Mouse (Mus musculus) forebrain, embryonic 15.5 days (tissue): Measurements from ENCODE around the gene Recql. TPM values are rescaled to one million over a fixed set of nuclear protein-coding genes. Genes with fewer than 3 reads are reported as not detected.

Source experiments
- ATAC-seq: fragments of 200-750 bp; cut with Nextera tagmentation; replicated peaks from 2 replicates; pipeline ENCODE4 v1.8.0; 2017; ENCODE audit warnings: mild to moderate bottlenecking, moderate TSS enrichment, moderate library complexity
- H3K27ac ChIP-seq: fragments of 300-500 bp; sonication (generic); replicated peaks from 2 replicates; pipeline ENCODE4 v1.5.1; 2015; ENCODE audit warnings: mild to moderate bottlenecking, inconsistent platforms
- H3K27me3 ChIP-seq: fragments of 300-500 bp; sonication (generic); 2 replicates; pipeline ENCODE4 v1.6.1; 2015; ENCODE audit warnings: inconsistent platforms
- H3K36me3 ChIP-seq: fragments of 300-500 bp; sonication (generic); 2 replicates; pipeline ENCODE4 v1.6.1; 2015; ENCODE audit warnings: mild to moderate bottlenecking, inconsistent platforms
- H3K4me1 ChIP-seq: fragments of 300-500 bp; sonication (generic); 2 replicates; pipeline ENCODE4 v1.6.1; 2015; ENCODE audit warnings: inconsistent platforms
- H3K4me2 ChIP-seq: fragments of 300-500 bp; sonication (generic); replicated peaks from 2 replicates; pipeline ENCODE4 v1.6.1; 2015; ENCODE audit warnings: mild to moderate bottlenecking, inconsistent platforms
- H3K4me3 ChIP-seq: fragments of 300-500 bp; sonication (generic); 2 replicates; pipeline ENCODE4 v1.5.1; 2015; ENCODE audit warnings: mild to moderate bottlenecking, inconsistent platforms
- H3K9ac ChIP-seq: fragments of 300-500 bp; sonication (generic); replicated peaks from 2 replicates; pipeline ENCODE4 v1.6.1; 2015; ENCODE audit warnings: mild to moderate bottlenecking, inconsistent platforms
- H3K9me3 ChIP-seq: fragments of 300-500 bp; sonication (generic); 2 replicates; pipeline ENCODE4 v1.6.1; 2016; ENCODE audit warnings: inconsistent platforms
- WGBS: fragments of 180-500 bp; shearing (Covaris S2); methylation state at CpG from one replicate; pipeline ENCODE4 v1.1.7; 2015; ENCODE audit warnings: mixed read lengths; 5-methylcytosine and 5-hydroxymethylcytosine counted together
- polyA plus RNA-seq: library from polyadenylated mRNA; unstranded; fragments of >200 nt; fragmentation: Nextera tagmentation; extraction: Ambion mirVana; gene quantifications from 2 replicates; pipeline ENCODE4 v1.2.1, GENCODE M21; 2015

Recql gene
- polyA plus RNA-seq, 1 experiment from 2014 or later, result 29.1 TPM

DNA sequence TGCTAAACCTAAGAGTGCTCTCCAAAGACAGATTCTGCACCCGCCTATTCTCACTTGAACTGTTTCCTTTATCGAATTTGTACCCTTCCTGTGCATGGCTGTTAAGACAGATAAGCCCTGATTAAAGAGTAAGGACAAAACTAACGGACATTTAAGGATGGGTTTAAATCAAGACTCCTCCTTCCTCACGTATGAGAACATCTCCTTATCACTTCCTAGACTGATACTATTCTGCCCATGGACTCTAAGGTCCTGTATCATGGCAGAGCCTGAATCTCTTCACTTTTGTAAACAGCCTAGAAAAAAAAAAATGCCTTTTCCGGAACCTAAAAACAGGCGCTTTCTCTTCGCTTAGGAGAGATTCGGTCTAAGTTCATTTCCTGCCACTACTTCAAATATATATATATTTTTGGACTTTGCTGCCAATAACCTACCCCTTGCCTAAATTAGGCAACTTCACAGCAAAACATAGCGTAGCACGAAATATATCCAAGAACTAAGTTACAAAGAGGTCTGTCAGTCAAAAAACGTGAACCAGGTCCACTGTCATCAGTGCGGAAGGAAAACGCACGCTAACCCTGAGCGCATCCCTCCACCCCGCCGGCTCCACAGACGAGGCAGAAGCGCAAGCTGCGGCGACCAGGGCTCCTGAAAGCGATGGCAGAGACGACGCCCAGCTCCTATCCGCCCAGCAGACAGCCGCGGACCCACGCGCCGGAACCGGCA lies 439 bp downstream of the Recql start:
- peak overlapping the region; percentile 97 for H3K4me3 ChIP-seq
- H3K4me2 ChIP-seq, result peak overlapping the region; percentile 77
- no peaks in the 10 kb centered on the region for H3K36me3 ChIP-seq
- H3K27me3 ChIP-seq, result no peaks in the 10 kb centered on the region
- H3K27ac ChIP-seq, result no peak overlapping the region
- peaks cover 26% of the 10 kb centered on the region for H3K4me1 ChIP-seq
- H3K9me3 ChIP-seq, result no peaks in the 10 kb centered on the region
- 7% methylated on average over 31 of the region's 31 CpGs for WGBS
- ATAC-seq, result peak; percentile 82
- peak overlapping the region; percentile 71 for H3K9ac ChIP-seq

DNA sequence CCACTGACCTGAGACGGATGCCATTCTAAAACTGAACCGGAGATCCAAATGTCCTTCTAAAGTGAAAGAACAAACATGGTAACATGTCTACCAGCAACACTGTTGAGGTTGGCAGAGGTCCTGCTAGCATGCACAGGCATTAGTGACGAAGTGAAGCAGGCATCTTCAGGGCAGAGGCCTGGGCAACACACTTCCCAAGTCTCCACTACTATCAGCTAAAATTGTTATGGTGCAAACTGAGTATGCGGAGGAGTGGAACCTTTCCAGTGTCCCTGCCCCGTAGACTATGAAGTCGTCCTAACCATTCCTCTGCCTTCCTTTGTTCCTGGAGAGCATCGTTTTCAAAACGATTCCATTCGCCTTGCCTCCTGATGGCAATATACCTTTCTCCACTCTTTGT lies 2.4 kb downstream of the Recql start:
- Histone ChIP-seq H3K4me2 (no peak overlapping the region), H3K4me3 (no peak overlapping the region), H3K9ac (no peak overlapping the region), H3K27me3 (no peaks in the 10 kb centered on the region), H3K4me1 (peaks cover 26% of the 10 kb centered on the region), H3K36me3 (no peaks in the 10 kb centered on the region), H3K9me3 (no peaks in the 10 kb centered on the region), H3K27ac (no peak overlapping the region)
- no peak for ATAC-seq
- WGBS, result 92% methylated on average over 9 of the region's 9 CpGs

DNA sequence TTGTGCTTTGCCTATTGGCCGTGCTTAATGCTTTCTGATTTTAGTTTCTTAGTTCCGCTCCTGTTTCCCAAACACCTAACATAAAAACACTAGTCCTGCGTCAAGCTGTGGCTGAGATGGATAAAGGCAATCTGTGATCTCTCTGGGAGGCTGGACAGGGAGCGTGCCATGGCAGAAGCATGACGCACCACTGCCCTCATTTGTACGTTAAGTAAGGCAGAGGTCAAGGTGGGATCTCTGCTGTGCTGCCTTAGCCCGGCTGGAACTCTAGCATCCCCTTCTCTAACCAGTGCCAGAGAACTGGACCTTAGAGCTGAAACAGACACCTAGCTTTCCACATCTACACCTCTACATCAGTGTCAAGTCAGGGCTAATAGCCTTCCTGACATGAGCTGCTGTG lies 5.3 kb downstream of the Recql start:
- Histone ChIP-seq H3K4me1 (peaks cover 7% of the 10 kb centered on the region), H3K27ac (no peak overlapping the region), H3K4me2 (no peak overlapping the region), H3K9ac (no peak overlapping the region), H3K9me3 (no peaks in the 10 kb centered on the region), H3K36me3 (peaks cover 2% of the 10 kb centered on the region), H3K27me3 (no peaks in the 10 kb centered on the region), H3K4me3 (no peak overlapping the region)
- 93% methylated on average over 7 of the region's 7 CpGs for WGBS
- ATAC-seq, result no peak

DNA sequence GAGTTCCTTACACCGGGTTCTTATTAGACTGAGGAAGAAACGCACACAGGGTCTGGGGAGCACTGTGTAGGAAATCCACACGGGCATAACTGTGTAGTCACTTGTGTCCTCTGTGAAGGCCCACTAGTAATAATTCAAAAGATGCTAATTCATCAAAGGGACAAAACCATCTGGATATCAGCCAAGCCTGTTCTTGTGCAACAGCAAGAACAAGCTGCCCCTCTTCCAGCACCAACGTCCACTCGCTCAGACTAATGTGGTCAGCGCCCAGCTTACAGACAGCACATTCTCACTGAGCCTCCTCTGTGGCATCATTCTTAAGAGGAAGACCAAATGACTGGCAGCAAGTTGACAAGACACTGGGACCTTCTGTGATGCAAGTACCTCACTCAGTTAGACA lies 6.9 kb downstream of the Recql start:
- Histone ChIP-seq H3K9ac (no peak overlapping the region), H3K9me3 (no peaks in the 10 kb centered on the region), H3K4me3 (no peak overlapping the region), H3K27ac (no peak overlapping the region), H3K27me3 (no peaks in the 10 kb centered on the region), H3K4me2 (no peak overlapping the region), H3K4me1 (no peaks in the 10 kb centered on the region), H3K36me3 (peaks cover 13% of the 10 kb centered on the region)
- 88% methylated on average over 6 of the region's 6 CpGs for WGBS
- ATAC-seq, result no peak

- Histone ChIP-seq H3K9me3 (no peaks in the 10 kb centered on the region), H3K27me3 (no peaks in the 10 kb centered on the region), H3K4me2 (no peak overlapping the region), H3K4me3 (no peak overlapping the region), H3K27ac (no peak overlapping the region), H3K4me1 (no peaks in the 10 kb centered on the region), H3K36me3 (peaks cover 18% of the 10 kb centered on the region), H3K9ac (no peak overlapping the region)
- 90% methylated on average over 8 of the region's 8 CpGs for WGBS
- no peak for ATAC-seq
Measured at GRCm38 (mm10) chr6:142378576-142379330, 8.1 kb downstream of the Recql start.

- ATAC-seq, result no peak
Measured at GRCm38 (mm10) chr6:142377081-142377480, 9.8 kb downstream of the Recql start.

DNA sequence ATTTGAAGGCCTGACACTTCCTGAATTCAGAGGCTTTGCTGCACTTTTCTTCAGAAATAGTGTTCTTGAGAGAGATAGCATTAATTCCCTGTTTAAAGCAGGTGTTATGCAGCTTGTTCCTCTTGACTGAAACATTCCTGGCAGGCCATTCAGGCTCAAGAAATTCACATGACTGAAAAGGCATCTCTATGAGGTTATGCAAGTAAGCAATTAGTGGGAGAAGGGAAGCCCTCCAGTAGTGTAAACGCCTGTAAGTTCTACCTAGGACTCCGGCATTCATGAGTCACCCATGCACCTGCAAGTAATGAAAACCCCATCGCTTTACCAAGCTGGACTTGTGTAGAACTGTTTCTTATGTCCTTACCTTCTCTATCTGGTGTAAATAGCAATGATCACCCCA lies 17.3 kb downstream of the Recql start:
- H3K36me3 ChIP-seq, result peaks cover 52% of the 10 kb centered on the region
- no peak for ATAC-seq
- no peak overlapping the region for H3K4me2 ChIP-seq
- 91% methylated on average over 3 of the region's 3 CpGs for WGBS
- H3K9me3 ChIP-seq, result no peaks in the 10 kb centered on the region
- no peak overlapping the region for H3K4me3 ChIP-seq
- no peak overlapping the region for H3K27ac ChIP-seq
- no peak overlapping the region for H3K9ac ChIP-seq
- no peaks in the 10 kb centered on the region for H3K4me1 ChIP-seq
- no peaks in the 10 kb centered on the region for H3K27me3 ChIP-seq

More at GRCm38 (mm10) chr6:142377081-142377480, 9.8 kb downstream of the Recql start:
- no peak overlapping the region for H3K4me2 ChIP-seq
- H3K9ac ChIP-seq, result no peak overlapping the region
- H3K27ac ChIP-seq, result no peak overlapping the region
- no peak overlapping the region for H3K4me3 ChIP-seq
- H3K27me3 ChIP-seq, result no peaks in the 10 kb centered on the region
- WGBS, result 69% methylated on average over 1 of the region's 1 CpGs
- H3K36me3 ChIP-seq, result peaks cover 23% of the 10 kb centered on the region
- no peaks in the 10 kb centered on the region for H3K9me3 ChIP-seq
- no peaks in the 10 kb centered on the region for H3K4me1 ChIP-seq

GRCm38 (mm10) chr6:142367565-142367964 lies 19.3 kb downstream of the Recql start:
- Histone ChIP-seq H3K27me3 (no peaks in the 10 kb centered on the region), H3K4me1 (no peaks in the 10 kb centered on the region), H3K4me3 (no peak overlapping the region), H3K36me3 (peaks cover 61% of the 10 kb centered on the region), H3K27ac (no peak overlapping the region), H3K4me2 (no peak overlapping the region), H3K9me3 (no peaks in the 10 kb centered on the region), H3K9ac (no peak overlapping the region)
- 91% methylated on average over 3 of the region's 3 CpGs for WGBS
- ATAC-seq, result no peak

GRCm38 (mm10) chr6:142366473-142367018 lies 20.3 kb downstream of the Recql start:
- no peak overlapping the region for H3K27ac ChIP-seq
- H3K4me1 ChIP-seq, result no peaks in the 10 kb centered on the region
- H3K27me3 ChIP-seq, result no peaks in the 10 kb centered on the region
- H3K9ac ChIP-seq, result no peak overlapping the region
- no peak overlapping the region for H3K4me2 ChIP-seq
- WGBS, result 92% methylated on average over 10 of the region's 10 CpGs
- H3K4me3 ChIP-seq, result no peak overlapping the region
- no peaks in the 10 kb centered on the region for H3K9me3 ChIP-seq
- no peak for ATAC-seq
- peaks cover 62% of the 10 kb centered on the region for H3K36me3 ChIP-seq

GRCm38 (mm10) chr6:142365742-142366472 lies 21.0 kb downstream of the Recql start:
- no peak overlapping the region for H3K4me2 ChIP-seq
- WGBS, result 90% methylated on average over 8 of the region's 8 CpGs
- H3K27me3 ChIP-seq, result no peaks in the 10 kb centered on the region
- no peak overlapping the region for H3K4me3 ChIP-seq
- H3K36me3 ChIP-seq, result peaks cover 64% of the 10 kb centered on the region
- H3K27ac ChIP-seq, result no peak overlapping the region
- H3K4me1 ChIP-seq, result no peaks in the 10 kb centered on the region
- H3K9ac ChIP-seq, result no peak overlapping the region
- ATAC-seq, result no peak
- H3K9me3 ChIP-seq, result no peaks in the 10 kb centered on the region

DNA sequence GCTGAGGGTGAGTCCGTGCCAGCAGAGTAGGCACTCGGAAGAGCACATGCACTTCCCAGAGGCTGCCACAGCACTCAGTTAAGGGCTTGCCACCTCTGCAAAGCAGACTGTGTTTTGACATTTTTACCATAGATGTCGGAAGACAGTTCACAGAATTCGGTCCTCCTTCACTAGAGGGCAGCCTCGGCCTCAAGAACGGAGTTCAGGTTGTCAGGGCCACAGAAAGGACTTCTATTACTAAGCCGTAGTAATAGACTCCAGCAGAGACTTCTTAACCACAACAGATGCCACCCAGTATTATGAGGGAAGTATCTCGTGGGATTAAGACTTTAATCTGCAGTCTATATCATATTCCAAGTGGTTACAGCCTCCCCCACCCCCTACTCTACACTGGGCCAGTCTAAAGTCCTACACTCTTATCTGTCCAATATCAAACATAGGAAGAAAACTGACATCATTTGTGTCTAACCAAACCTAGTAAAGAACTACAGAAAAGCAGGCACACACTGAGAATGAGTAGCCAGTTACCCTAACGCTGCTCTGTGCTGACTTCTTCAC lies 23.8 kb downstream of the Recql start:
- Histone ChIP-seq H3K4me3 (no peak overlapping the region), H3K4me1 (no peaks in the 10 kb centered on the region), H3K27me3 (no peaks in the 10 kb centered on the region), H3K36me3 (peaks cover 78% of the 10 kb centered on the region), H3K9me3 (no peaks in the 10 kb centered on the region), H3K9ac (no peak overlapping the region), H3K4me2 (no peak overlapping the region), H3K27ac (no peak overlapping the region)
- ATAC-seq, result no peak
- WGBS, result 68% methylated on average over 9 of the region's 9 CpGs

DNA sequence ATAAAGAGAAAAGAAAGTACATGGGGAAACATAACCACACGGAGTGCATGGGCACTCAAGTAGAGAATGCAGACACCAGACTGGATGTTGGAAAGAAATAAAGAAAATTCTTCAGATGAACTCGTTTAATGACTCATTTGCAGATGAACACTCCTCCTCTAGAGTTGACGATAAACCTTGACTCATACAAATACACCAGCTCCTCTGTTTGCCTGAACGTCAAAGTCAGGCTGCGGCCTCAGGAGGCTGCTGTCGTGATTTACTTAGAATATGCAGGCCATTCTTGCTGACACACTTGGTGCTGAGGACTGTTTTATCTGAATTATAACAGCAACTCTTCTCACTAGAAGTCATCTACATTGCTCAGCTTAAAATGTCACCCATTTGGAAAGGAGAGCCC lies 24.9 kb downstream of the Recql start:
- no peak overlapping the region for H3K9ac ChIP-seq
- no peaks in the 10 kb centered on the region for H3K9me3 ChIP-seq
- H3K4me3 ChIP-seq, result no peak overlapping the region
- ATAC-seq, result no peak
- 92% methylated on average over 6 of the region's 6 CpGs for whole genome bisulfite sequencing
- H3K4me1 ChIP-seq, result no peaks in the 10 kb centered on the region
- H3K36me3 ChIP-seq, result peaks cover 80% of the 10 kb centered on the region
- no peak overlapping the region for H3K4me2 ChIP-seq
- no peaks in the 10 kb centered on the region for H3K27me3 ChIP-seq
- H3K27ac ChIP-seq, result no peak overlapping the region
